Mouse (Mus musculus) gastrocnemius, postnatal 14 days (tissue): ENCODE data around the gene Kras. TPM values are rescaled to one million over a fixed set of nuclear protein-coding genes. Genes with fewer than 3 reads are reported as not detected.

Experiments
- DNase-seq: peaks from one replicate; pipeline ENCODE4 v3.0.0; 2021; ENCODE audit warnings: mixed read lengths
- intact Hi-C: fragments of 180-260 bp; cut with DNase I; formaldehyde crosslinking; loops from one replicate; pipeline ENCODE4 v1.15.1; 2025; ENCODE audit warnings: low total_unique reads
- total RNA-seq, 2 experiments: library from RNA; stranded (reverse); gene quantifications; 2 replicates each; pipeline ENCODE4 v1.2.3; 2021

Gene Kras
- total RNA-seq, 2 experiments from 2014 or later = 18.1 to 19.7 TPM

- DNase-seq = no peak
- intact Hi-C loops = no loop called here
Observed at GRCm38 (mm10) chr6:145255952-145256700, 6.1 kb upstream of the Kras start.

DNA sequence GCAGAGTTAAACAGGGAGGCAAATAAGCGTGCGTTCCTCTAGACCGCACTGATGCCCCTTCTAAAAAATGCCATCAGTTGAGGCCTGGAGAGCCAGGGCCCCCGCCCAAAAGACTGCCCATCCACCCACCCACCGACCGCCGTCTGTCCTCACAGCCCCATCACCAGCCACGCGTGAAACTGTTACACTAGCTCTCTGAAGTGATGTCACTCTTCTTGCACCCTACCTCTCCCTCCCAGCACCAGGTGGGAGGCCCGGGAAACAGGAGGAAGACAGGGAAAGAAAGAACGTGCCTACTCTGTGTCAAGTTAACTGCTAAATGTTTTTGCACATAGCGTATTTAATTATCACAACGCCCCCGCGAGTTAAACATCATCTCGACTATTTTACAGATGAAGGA lies 781 bp upstream of the Kras start:
- DNase-seq = no peak

GRCm38 (mm10) chr6:145249291-145250184 lies 501 bp downstream of the Kras start:
- peak; percentile 34 for DNase-seq
- intact Hi-C loops = no loop called here

More for the DNA sequence above, 781 bp upstream of the Kras start:
- intact Hi-C loops = no loop called here

- no peak for DNase-seq
- intact Hi-C loops = no loop called here
Observed at GRCm38 (mm10) chr6:145247886-145248285, 2.2 kb downstream of the Kras start.

- intact Hi-C loops = no loop called here
- no peak for DNase-seq
Observed at GRCm38 (mm10) chr6:145246841-145247240, 3.2 kb downstream of the Kras start.

GRCm38 (mm10) chr6:145242521-145242920 lies 7.5 kb downstream of the Kras start:
- intact Hi-C loops = loop anchor here (5.0 kb wide), 1 partner anchor 100 kb away; no protein-coding TSS in a partner anchor
- DNase-seq = no peak

- intact Hi-C loops = loop anchor here (5.0 kb wide), 1 partner anchor 102 kb away; no protein-coding TSS in a partner anchor
- DNase-seq = no peak
Observed at GRCm38 (mm10) chr6:145240285-145240684, 9.8 kb downstream of the Kras start.

DNA sequence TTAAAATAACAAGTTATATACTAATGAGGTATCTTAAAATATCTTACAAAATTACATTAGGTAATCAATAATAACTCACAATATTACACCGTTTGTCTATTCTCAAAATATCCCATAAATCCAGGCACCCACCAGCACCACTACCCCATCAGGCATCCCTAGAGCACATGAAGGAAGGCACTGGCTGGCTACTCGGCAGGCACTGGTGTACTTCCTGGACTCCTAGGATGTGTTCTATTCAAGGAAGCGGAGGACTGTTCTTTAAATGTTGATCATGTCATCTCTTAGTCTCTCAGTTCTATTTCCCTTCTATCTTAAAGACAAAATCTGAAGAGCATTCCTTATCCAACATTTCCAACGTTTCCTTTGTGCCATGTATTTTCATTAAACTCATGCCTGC lies 12.9 kb downstream of the Kras start:
- intact Hi-C loops = no loop called here

GRCm38 (mm10) chr6:145235367-145235766 lies 14.7 kb downstream of the Kras start:
- intact Hi-C loops = no loop called here
- DNase-seq = no peak

More for the DNA sequence above, 12.9 kb downstream of the Kras start:
- DNase-seq = no peak

- no peak for DNase-seq
- intact Hi-C loops = no loop called here
Observed at GRCm38 (mm10) chr6:145234391-145234790, 15.6 kb downstream of the Kras start.

DNA sequence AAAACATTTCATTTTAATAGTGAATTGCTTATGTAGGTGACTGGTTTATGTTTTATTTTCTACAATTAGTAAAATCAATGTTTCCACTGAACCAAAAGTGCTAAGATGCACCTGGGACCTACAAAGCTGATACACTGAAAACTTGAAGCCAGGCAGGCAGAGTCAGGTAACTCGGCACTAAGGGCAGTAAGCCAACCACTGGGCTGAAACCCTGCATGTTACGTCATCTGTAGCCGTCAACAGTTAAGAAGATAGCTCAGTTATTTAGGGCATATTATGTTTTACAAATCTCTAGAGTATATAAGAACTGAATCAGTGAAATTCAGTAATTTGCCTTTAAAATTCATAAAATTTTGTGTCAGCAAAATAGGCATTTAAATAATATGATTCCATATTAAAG lies 23.7 kb downstream of the Kras start:
- DNase-seq = no peak
- intact Hi-C loops = no loop called here

DNA sequence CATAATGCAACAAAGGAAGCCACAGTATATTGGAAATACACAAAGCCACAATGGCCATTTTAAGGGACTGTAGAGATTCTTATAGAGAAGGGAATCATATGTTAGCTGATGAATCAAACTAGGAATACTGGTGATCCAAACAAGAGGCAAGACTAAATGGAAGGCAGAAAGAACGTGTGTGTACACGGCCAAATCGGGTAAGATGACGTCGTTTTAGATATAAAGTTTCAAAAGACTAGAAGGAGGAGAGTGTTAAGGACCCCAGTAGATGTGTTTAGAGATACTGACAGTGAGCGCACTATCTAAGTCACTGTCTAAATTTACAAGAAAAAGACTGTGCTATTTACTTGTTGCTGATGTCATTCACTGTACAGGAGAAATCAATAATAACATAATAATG lies 25.8 kb downstream of the Kras start:
- no peak for DNase-seq
- intact Hi-C loops = no loop called here

GRCm38 (mm10) chr6:145215826-145216225 lies 34.2 kb downstream of the Kras start:
- DNase-seq = no peak
- intact Hi-C loops = no loop called here

DNA sequence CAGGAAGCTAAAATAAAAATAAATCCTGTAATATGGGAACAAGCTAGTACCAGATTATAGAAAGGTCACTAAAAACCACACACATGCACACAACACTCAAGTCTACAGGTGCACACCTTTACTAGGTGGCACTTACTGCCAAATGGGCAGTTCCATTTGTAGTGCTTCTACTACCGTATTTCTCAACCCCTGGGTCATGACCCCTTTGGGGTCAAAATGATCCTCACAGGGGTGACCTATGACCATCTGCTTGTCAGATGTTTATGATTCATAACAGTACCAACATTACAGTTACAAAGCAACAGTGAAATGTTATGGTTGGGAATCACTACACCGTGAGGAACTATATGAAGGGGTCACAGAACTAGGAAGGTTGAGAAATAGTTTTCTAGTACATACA lies 36.1 kb downstream of the Kras start:
- no peak for DNase-seq
- intact Hi-C loops = no loop called here

DNA sequence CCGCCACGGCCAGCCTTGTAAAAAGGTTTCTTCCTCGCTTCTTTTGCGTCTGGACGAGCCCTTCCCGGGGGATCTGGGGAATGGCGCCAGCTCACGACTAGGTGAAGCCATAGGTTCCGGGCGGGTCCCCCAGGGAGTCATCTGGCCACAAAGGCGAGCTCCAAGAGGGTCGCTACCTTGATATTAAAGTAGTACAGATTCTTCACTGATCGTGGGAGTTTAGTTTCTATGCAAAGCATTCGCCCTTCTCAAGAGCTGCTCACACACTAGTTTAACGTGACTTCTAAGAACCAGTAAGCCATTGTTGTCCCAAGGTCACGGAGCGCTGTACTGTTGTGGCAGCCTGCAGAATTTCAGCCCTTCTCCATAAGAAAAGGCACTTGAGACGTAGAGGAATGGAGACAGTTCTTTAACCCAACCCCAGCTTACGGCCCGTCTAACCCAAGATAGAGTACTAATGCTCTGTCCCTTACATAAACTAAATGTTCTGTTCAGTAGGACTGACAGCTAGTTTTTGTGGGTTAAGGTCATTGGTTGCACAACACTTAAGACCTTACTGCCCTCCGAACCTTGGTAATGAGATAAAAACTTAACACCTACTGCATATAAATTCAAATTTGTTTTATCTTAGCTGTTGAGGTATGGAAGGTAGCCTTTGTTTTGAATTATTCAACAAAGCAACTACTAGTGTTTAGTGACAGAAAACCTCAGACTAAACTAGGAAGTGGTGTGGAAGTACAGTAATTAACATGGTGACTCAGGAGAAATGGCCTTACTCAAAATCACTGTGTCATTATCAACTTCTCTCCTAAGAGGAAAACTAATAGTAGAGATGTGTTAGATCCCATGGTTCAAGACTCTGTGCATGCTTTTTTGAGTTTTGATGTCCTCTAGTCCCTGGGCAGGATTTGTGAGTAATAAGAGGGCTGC lies 38.4 kb downstream of the Kras start:
- intact Hi-C loops = no loop called here
- DNase-seq = no peak

GRCm38 (mm10) chr6:145210816-145211338 lies 39.2 kb downstream of the Kras start, which contains the start of the genes Casc1 and Etfrf1:
Gene Casc1 (minus strand): TSS chr6:145211005.
Gene Etfrf1 (plus strand): TSS chr6:145211134.
- peak; percentile 97 for DNase-seq
- intact Hi-C loops = no loop called here

GRCm38 (mm10) chr6:145210056-145210680 lies 39.9 kb downstream of the Kras start:
- intact Hi-C loops = no loop called here

GRCm38 (mm10) chr6:145205142-145205541 lies 44.9 kb downstream of the Kras start:
- intact Hi-C loops = no loop called here
- DNase-seq = no peak

More at GRCm38 (mm10) chr6:145210056-145210680, 39.9 kb downstream of the Kras start:
- DNase-seq = no peak

DNA sequence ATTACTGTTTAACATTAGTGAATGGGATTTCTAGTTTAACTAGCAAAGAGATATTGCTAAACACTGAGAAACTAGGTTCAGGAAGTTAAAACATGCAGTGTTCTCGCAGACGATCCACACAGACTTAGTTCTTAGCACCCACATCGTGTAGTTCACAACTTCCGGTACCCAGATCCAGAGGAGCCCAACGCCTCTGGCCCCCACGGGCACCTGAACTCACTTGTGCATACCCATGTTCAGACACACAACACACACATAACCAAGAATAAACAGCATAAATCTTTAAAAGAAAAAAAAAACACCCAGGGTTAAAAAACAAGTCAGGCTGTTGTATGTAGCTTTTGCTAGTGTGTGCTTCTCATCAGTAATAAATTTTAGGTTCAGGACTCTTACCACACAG lies 45.6 kb downstream of the Kras start:
- intact Hi-C loops = no loop called here
- DNase-seq = no peak
